Mouse (Mus musculus) spleen, adult 2 months (tissue): ENCODE data around the gene Gpr183.

Experiments
- CTCF ChIP-seq: fragments of 200-500 bp; IDR thresholded peaks from 2 replicates; pipeline ENCODE4 v1.5.1; 2011; ENCODE audit warnings: mild to moderate bottlenecking, inconsistent platforms; ENCODE audit not compliant: insufficient read depth, insufficient read length, insufficient replicate concordance; ENCODE audit errors: extremely low read depth
- POLR2A ChIP-seq: fragments of 200-500 bp; IDR thresholded peaks from 2 replicates; pipeline ENCODE4 v1.6.1; 2011; ENCODE audit warnings: low read depth, low read length, inconsistent platforms

DNA sequence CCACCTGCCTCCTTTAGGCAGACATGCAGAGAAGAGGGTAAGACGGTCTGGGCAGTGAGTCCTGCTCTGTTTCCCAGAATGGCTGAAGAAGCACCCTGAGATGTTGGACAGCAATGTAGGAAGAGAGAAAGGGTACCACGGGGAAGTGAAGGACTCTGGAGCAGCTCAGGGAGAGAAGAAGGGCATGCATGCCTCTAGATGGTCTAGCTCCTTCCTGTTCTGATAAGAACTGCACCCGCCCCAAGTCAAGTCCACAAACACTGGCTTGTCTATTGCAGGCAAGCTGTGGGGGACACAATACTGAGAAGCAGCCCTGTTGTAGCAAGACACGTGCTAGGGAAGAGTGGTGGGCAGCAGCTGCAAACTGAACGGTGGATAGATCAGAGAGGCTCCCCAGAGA is 47.2 kb upstream of the Gpr183 start:
- TF ChIP-seq POLR2A (no peak), CTCF (no peak)
